In the genomic region with DNA sequence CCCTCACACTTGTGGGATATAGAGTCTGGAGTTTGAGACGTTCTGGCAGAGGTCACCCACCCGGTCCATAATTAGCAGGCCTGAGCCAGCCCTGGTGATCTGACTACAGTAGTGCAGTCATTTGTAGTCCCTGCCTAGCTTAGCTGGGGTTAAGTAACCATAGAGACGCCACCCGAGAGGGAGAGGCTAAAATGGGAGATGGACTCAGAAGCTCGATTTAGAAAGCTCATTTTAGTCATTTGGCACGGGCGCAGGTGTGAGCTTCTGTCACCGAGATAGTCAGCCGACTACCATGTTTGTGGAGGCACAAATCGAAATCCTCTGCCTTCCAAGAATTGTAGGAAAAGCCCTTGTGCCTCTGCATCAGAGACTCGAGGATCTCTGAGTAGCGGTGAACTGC, we compare ENCODE assay signal across 12 mouse cellular contexts. TPM values are rescaled to one million over a fixed set of nuclear protein-coding genes. Genes with fewer than 3 reads are reported as not detected.
DNase-seq lines count a peak whose midpoint lies in the region; ATAC-seq and TF ChIP-seq lines count a peak whose summit lies in the region.
"Had no signal": no experiment of that assay in that cellular context is flagged by ENCODE, and none has a peak within 500 bp of the region (broad histone marks: within the 10 kb centered on the region; RNA-seq: fewer than 3 reads in every experiment).

No protein-coding gene starts in this region.

- H3K9ac ChIP-seq in hindbrain, postnatal 0 days (replicated peaks; ENCODE audit: low read length) = no peak overlapping the region
- no peak overlapping the region for H3K9ac ChIP-seq in hindbrain, embryonic 13.5 days
- no peak overlapping the region for H3K9ac ChIP-seq in neural tube, embryonic 15.5 days (replicated peaks)
- H3K9ac ChIP-seq: embryonic facial prominence, embryonic 15.5 days; hindbrain, embryonic 15.5 days; liver, embryonic 13.5 days had no signal

- no peak overlapping the region for H3K27ac ChIP-seq in hindbrain, postnatal 0 days
- H3K27ac ChIP-seq in hindbrain, embryonic 13.5 days = no peak overlapping the region
- H3K27ac ChIP-seq in small intestine, adult 2 months (ENCODE audit: insufficient read depth, low read depth, low read length) = peak overlapping the region; percentile 100
- H3K27ac ChIP-seq in neural tube, embryonic 15.5 days (replicated peaks) = no peak overlapping the region
- H3K27ac ChIP-seq: hindbrain, embryonic 15.5 days; liver, embryonic 13.5 days had no signal

- H3K4me3 ChIP-seq in hindbrain, postnatal 0 days (ENCODE audit: low read length) = no peak overlapping the region
- no peak overlapping the region for H3K4me3 ChIP-seq in hindbrain, embryonic 13.5 days
- no peak overlapping the region for H3K4me3 ChIP-seq in small intestine, adult 2 months (ENCODE audit: low read depth, low read length)
- H3K4me3 ChIP-seq in neural tube, embryonic 15.5 days (replicated peaks) = no peak overlapping the region
- H3K4me3 ChIP-seq: embryonic facial prominence, embryonic 15.5 days; hindbrain, embryonic 15.5 days; liver, embryonic 13.5 days; myocyte had no signal

- TF ChIP-seq CTCF in hindbrain, postnatal 0 days (IDR thresholded peaks at IDR 0.05; ENCODE audit: low read depth) = no peak
- no peak for TF ChIP-seq CTCF in small intestine, adult 2 months (IDR thresholded peaks at IDR 0.05; ENCODE audit: extremely low read depth, insufficient read length, insufficient replicate concordance, low read depth, low read length)

- 65% methylated on average over 12 of the region's 12 CpGs for WGBS in hindbrain, postnatal 0 days
- 75% methylated on average over 12 of the region's 12 CpGs for WGBS in hindbrain, embryonic 13.5 days
- WGBS in small intestine, adult 2 months = 54% methylated on average over 12 of the region's 12 CpGs
- 70% methylated on average over 12 of the region's 12 CpGs for WGBS in neural tube, embryonic 15.5 days

- H3K36me3 ChIP-seq in hindbrain, postnatal 0 days (ENCODE audit: insufficient read depth, low read length) = no peaks in the 10 kb centered on the region
- peaks cover 41% of the 10 kb centered on the region for H3K36me3 ChIP-seq in hindbrain, embryonic 13.5 days
- H3K36me3 ChIP-seq in small intestine, adult 2 months (ENCODE audit: control insufficient read depth, insufficient read depth, low read length) = peaks cover 37% of the 10 kb centered on the region
- H3K36me3 ChIP-seq in neural tube, embryonic 15.5 days = 0 out of 2 replicates have a peak, but pooled peaks cover 3% of the 10 kb centered on the region
- H3K36me3 ChIP-seq: embryonic facial prominence, embryonic 15.5 days; hindbrain, embryonic 15.5 days; liver, embryonic 13.5 days had no signal

- no peak for DNase-seq in hindbrain, postnatal 0 days (ENCODE audit: low spot score)
- peak; percentile 57 to 66 for DNase-seq in gastrocnemius, adult 8-10 months (ENCODE audit: low spot score in 2 of 2)
- peak; percentile 61 to 75 for DNase-seq in layer of hippocampus, postnatal 14 days (ENCODE audit: low spot score in 2 of 2)
- DNase-seq in ovary, adult 18-20 months (ENCODE audit: low spot score) = no peak
- DNase-seq in kidney, adult 9 months = no peak
- DNase-seq: liver, embryonic 13.5 days had no signal

- 0 out of 2 replicates have a peak, but pooled peaks have one; percentile 10 for ATAC-seq in hindbrain, postnatal 0 days
- ATAC-seq in hindbrain, embryonic 13.5 days (ENCODE audit: low FRiP score) = no peak
- no peak for ATAC-seq in neural tube, embryonic 15.5 days (ENCODE audit: low FRiP score)

- H3K4me1 ChIP-seq in hindbrain, postnatal 0 days (ENCODE audit: insufficient read depth, low read length) = no peaks in the 10 kb centered on the region
- H3K4me1 ChIP-seq in hindbrain, embryonic 13.5 days (replicated peaks) = peaks cover 4% of the 10 kb centered on the region
- H3K4me1 ChIP-seq in small intestine, adult 2 months (ENCODE audit: control insufficient read depth, insufficient read depth, insufficient read length, low read length) = peaks cover 63% of the 10 kb centered on the region
- H3K4me1 ChIP-seq in neural tube, embryonic 15.5 days = peaks cover 6% of the 10 kb centered on the region
- H3K4me1 ChIP-seq: embryonic facial prominence, embryonic 15.5 days had no signal

- H3K9me3 ChIP-seq in hindbrain, postnatal 0 days (ENCODE audit: low read length) = no peaks in the 10 kb centered on the region
- no peaks in the 10 kb centered on the region for H3K9me3 ChIP-seq in hindbrain, embryonic 13.5 days
- no peaks in the 10 kb centered on the region for H3K9me3 ChIP-seq in neural tube, embryonic 15.5 days (replicated peaks)
- H3K9me3 ChIP-seq: embryonic facial prominence, embryonic 15.5 days; hindbrain, embryonic 15.5 days; liver, embryonic 13.5 days had no signal

- no peak overlapping the region for H3K4me2 ChIP-seq in hindbrain, postnatal 0 days (ENCODE audit: low read depth, low read length)
- H3K4me2 ChIP-seq in hindbrain, embryonic 13.5 days = no peak overlapping the region
- H3K4me2 ChIP-seq in neural tube, embryonic 15.5 days = no peak overlapping the region
- H3K4me2 ChIP-seq: embryonic facial prominence, embryonic 15.5 days; hindbrain, embryonic 15.5 days; liver, embryonic 13.5 days had no signal

- TF ChIP-seq POLR2A in small intestine, adult 2 months (IDR thresholded peaks at IDR 0.05; ENCODE audit: low read depth, low read length) = no peak

- H3K27me3 ChIP-seq in hindbrain, postnatal 0 days (ENCODE audit: insufficient read depth, low read length) = no peaks in the 10 kb centered on the region
- 0 out of 2 replicates have a peak, but pooled peaks cover 3% of the 10 kb centered on the region for H3K27me3 ChIP-seq in hindbrain, embryonic 13.5 days
- no peaks in the 10 kb centered on the region for H3K27me3 ChIP-seq in small intestine, adult 2 months (ENCODE audit: control insufficient read depth, insufficient read depth, low read length)
- no peaks in the 10 kb centered on the region for H3K27me3 ChIP-seq in neural tube, embryonic 15.5 days (replicated peaks)
- H3K27me3 ChIP-seq: embryonic facial prominence, embryonic 15.5 days; liver, embryonic 13.5 days had no signal

RNA-seq across cellular contexts. Expression of a gene that starts 34.8 kb away (rescaled TPM):
- total RNA-seq in hindbrain, postnatal 0 days (2014; rRNA removed) = 8.8 and 10.7 TPM in 2 replicates
- polyA plus RNA-seq in hindbrain, postnatal 0 days (2015; fragmentation: Nextera tagmentation; extraction: Ambion mirVana) = 5.7 and 6.8 TPM in 2 replicates
- polyA plus RNA-seq in hindbrain, embryonic 13.5 days (2015; fragmentation: Nextera tagmentation; extraction: Ambion mirVana) = 13.2 and 15.5 TPM in 2 replicates
- total RNA-seq in gastrocnemius, adult 8-10 months (2022) = 1 to 10 TPM; 2.4 to 4.6 (median 3.0) TPM
- 1 to 10 TPM; 4.2 to 7.0 TPM for total RNA-seq in layer of hippocampus, postnatal 14 days (2021)
- polyA plus RNA-seq in small intestine, adult 2 months (2012; rRNA removed) = 68.2 and 145 TPM in 2 replicates
- 9.0 and 10.9 TPM in 2 replicates for polyA plus RNA-seq in neural tube, embryonic 15.5 days (2015; fragmentation: Nextera tagmentation; extraction: Ambion mirVana)

RNA-seq across cellular contexts. Expression of a gene that starts 44.2 kb away (rescaled TPM):
- total RNA-seq in hindbrain, postnatal 0 days (2014; rRNA removed) = 0.50 and 1.3 TPM in 2 replicates
- 8.9 TPM in 2 replicates for polyA plus RNA-seq in hindbrain, postnatal 0 days (2015; fragmentation: Nextera tagmentation; extraction: Ambion mirVana)
- 5.4 and 9.0 TPM in 2 replicates for polyA plus RNA-seq in hindbrain, embryonic 13.5 days (2015; fragmentation: Nextera tagmentation; extraction: Ambion mirVana)
- 1 to 10 TPM; 1.8 to 8.3 (median 4.9) TPM for total RNA-seq in gastrocnemius, adult 8-10 months (2022)
- total RNA-seq in layer of hippocampus, postnatal 14 days (2021) = 10 to 100 TPM; 13.5 to 20.8 TPM
- 0.46 TPM in 1 of 2 replicates, not detected in the other for polyA plus RNA-seq in small intestine, adult 2 months (2012; rRNA removed)
- polyA plus RNA-seq in neural tube, embryonic 15.5 days (2015; fragmentation: Nextera tagmentation; extraction: Ambion mirVana) = 3.4 and 3.9 TPM in 2 replicates

Comparison
In these comparisons a context has a peak if more than half of its experiments do, and no peak if none do; other contexts are left out.
1. DNase-seq: peak in gastrocnemius, adult 8-10 months (2 of 2) and layer of hippocampus, postnatal 14 days (2 of 2); none in hindbrain, postnatal 0 days (single experiment), ovary, adult 18-20 months (single experiment) and kidney, adult 9 months (single experiment).